Mouse (Mus musculus): ENCODE data around the gene Aplp2. TPM values are rescaled to one million over a fixed set of nuclear protein-coding genes. Genes with fewer than 3 reads are reported as not detected.

Aplp2 gene
- 203 and 204 TPM in 2 replicates for polyA plus RNA-seq (2015; fragmentation: Nextera tagmentation; extraction: Ambion mirVana)

- ATAC-seq = peak; percentile 100
- H3K4me1 ChIP-seq (ENCODE audit: control insufficient read depth, insufficient read depth, low read length) = peaks cover 10% of the 10 kb centered on the region
- no peaks in the 10 kb centered on the region for H3K27me3 ChIP-seq (replicated peaks; ENCODE audit: control insufficient read depth, insufficient read depth, low read length)
- H3K4me3 ChIP-seq (ENCODE audit: low read length) = peak within 1 kb of the TSS; percentile 94
- no peaks in the 10 kb centered on the region for H3K36me3 ChIP-seq (ENCODE audit: control insufficient read depth, insufficient read depth, low read length)
- peak within 1 kb of the TSS; percentile 79 for H3K27ac ChIP-seq (ENCODE audit: low read length)
- peak within 1 kb of the TSS; percentile 90 for H3K4me2 ChIP-seq (ENCODE audit: low read depth, low read length)
- WGBS = under 1% methylated on average over 63 of the region's 63 CpGs
- H3K9me3 ChIP-seq (ENCODE audit: control insufficient read depth, low read length) = no peaks in the 10 kb centered on the region
- H3K9ac ChIP-seq (ENCODE audit: low read depth, low read length) = peak within 1 kb of the TSS; percentile 87
Observed at GRCm38 (mm10) chr9:31211690-31212499, at the start of gene Aplp2. Aplp2 (minus strand) TSS chr9:31211815.

- Histone ChIP-seq H3K9me3 (ENCODE audit: control insufficient read depth, low read length) (no peaks in the 10 kb centered on the region), H3K27ac (ENCODE audit: low read length) (no peak overlapping the region), H3K27me3 (replicated peaks; ENCODE audit: control insufficient read depth, insufficient read depth, low read length) (no peaks in the 10 kb centered on the region), H3K9ac (ENCODE audit: low read depth, low read length) (no peak overlapping the region), H3K4me3 (ENCODE audit: low read length) (no peak overlapping the region), H3K4me1 (ENCODE audit: control insufficient read depth, insufficient read depth, low read length) (no peaks in the 10 kb centered on the region), H3K4me2 (ENCODE audit: low read depth, low read length) (no peak overlapping the region), H3K36me3 (ENCODE audit: control insufficient read depth, insufficient read depth, low read length) (no peaks in the 10 kb centered on the region)
- ATAC-seq = no peak
- 77% methylated on average over 4 of the region's 4 CpGs for WGBS
Observed at GRCm38 (mm10) chr9:31260219-31260618, 48.6 kb upstream of the Aplp2 start.

- Histone ChIP-seq H3K27ac (ENCODE audit: low read length) (no peak overlapping the region), H3K36me3 (ENCODE audit: control insufficient read depth, insufficient read depth, low read length) (no peaks in the 10 kb centered on the region), H3K4me1 (ENCODE audit: control insufficient read depth, insufficient read depth, low read length) (peaks cover 7% of the 10 kb centered on the region), H3K4me3 (ENCODE audit: low read length) (no peak overlapping the region), H3K9ac (ENCODE audit: low read depth, low read length) (no peak overlapping the region), H3K27me3 (replicated peaks; ENCODE audit: control insufficient read depth, insufficient read depth, low read length) (no peaks in the 10 kb centered on the region), H3K4me2 (ENCODE audit: low read depth, low read length) (no peak overlapping the region), H3K9me3 (ENCODE audit: control insufficient read depth, low read length) (no peaks in the 10 kb centered on the region)
- WGBS = 36% methylated on average over 3 of the region's 3 CpGs
- no peak for ATAC-seq
Observed at GRCm38 (mm10) chr9:31258237-31258636, 46.6 kb upstream of the Aplp2 start.

- Histone ChIP-seq H3K4me3 (ENCODE audit: low read length) (no peak overlapping the region), H3K27ac (ENCODE audit: low read length) (no peak overlapping the region), H3K36me3 (ENCODE audit: control insufficient read depth, insufficient read depth, low read length) (no peaks in the 10 kb centered on the region), H3K9me3 (ENCODE audit: control insufficient read depth, low read length) (no peaks in the 10 kb centered on the region), H3K27me3 (replicated peaks; ENCODE audit: control insufficient read depth, insufficient read depth, low read length) (no peaks in the 10 kb centered on the region), H3K4me1 (ENCODE audit: control insufficient read depth, insufficient read depth, low read length) (peaks cover 8% of the 10 kb centered on the region), H3K9ac (ENCODE audit: low read depth, low read length) (no peak overlapping the region), H3K4me2 (ENCODE audit: low read depth, low read length) (no peak overlapping the region)
- whole genome bisulfite sequencing = 85% methylated on average over 7 of the region's 7 CpGs
- no peak for ATAC-seq
Observed at GRCm38 (mm10) chr9:31255953-31256352, 44.3 kb upstream of the Aplp2 start.

DNA sequence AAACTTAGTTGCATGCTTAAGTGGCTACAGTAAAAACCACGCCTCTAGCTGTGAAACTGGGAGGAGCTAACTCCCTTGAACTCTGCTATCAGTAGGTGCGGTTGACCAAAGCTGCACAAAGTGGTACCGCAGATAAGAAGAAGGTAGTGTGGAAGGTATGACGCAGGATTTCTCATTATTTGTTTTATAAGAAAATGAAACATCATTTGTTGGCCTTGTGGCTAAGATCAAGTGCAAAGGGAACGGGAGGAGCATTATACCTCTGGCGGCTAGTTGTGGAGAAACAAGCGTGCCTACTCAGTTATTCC lies 43.0 kb upstream of the Aplp2 start:
- Histone ChIP-seq H3K4me1 (ENCODE audit: control insufficient read depth, insufficient read depth, low read length) (peaks cover 8% of the 10 kb centered on the region), H3K9ac (ENCODE audit: low read depth, low read length) (no peak overlapping the region), H3K27ac (ENCODE audit: low read length) (no peak overlapping the region), H3K36me3 (ENCODE audit: control insufficient read depth, insufficient read depth, low read length) (no peaks in the 10 kb centered on the region), H3K27me3 (replicated peaks; ENCODE audit: control insufficient read depth, insufficient read depth, low read length) (no peaks in the 10 kb centered on the region), H3K4me3 (ENCODE audit: low read length) (no peak overlapping the region), H3K4me2 (ENCODE audit: low read depth, low read length) (no peak overlapping the region), H3K9me3 (ENCODE audit: control insufficient read depth, low read length) (no peaks in the 10 kb centered on the region)
- 69% methylated on average over 7 of the region's 7 CpGs for whole genome bisulfite sequencing
- peak; percentile 72 for ATAC-seq

- H3K9me3 ChIP-seq (ENCODE audit: control insufficient read depth, low read length) = no peaks in the 10 kb centered on the region
- H3K4me2 ChIP-seq (ENCODE audit: low read depth, low read length) = no peak overlapping the region
- no peak overlapping the region for H3K9ac ChIP-seq (ENCODE audit: low read depth, low read length)
- 50% methylated on average over 11 of the region's 11 CpGs for WGBS
- no peaks in the 10 kb centered on the region for H3K36me3 ChIP-seq (ENCODE audit: control insufficient read depth, insufficient read depth, low read length)
- peak; percentile 16 for ATAC-seq
- peaks cover 8% of the 10 kb centered on the region for H3K4me1 ChIP-seq (ENCODE audit: control insufficient read depth, insufficient read depth, low read length)
- no peaks in the 10 kb centered on the region for H3K27me3 ChIP-seq (replicated peaks; ENCODE audit: control insufficient read depth, insufficient read depth, low read length)
- H3K27ac ChIP-seq (ENCODE audit: low read length) = peak overlapping the region; percentile 17; the same call in 1 of the 2 replicates
- no peak overlapping the region for H3K4me3 ChIP-seq (ENCODE audit: low read length)
Observed at GRCm38 (mm10) chr9:31253866-31254696, 42.5 kb upstream of the Aplp2 start.

DNA sequence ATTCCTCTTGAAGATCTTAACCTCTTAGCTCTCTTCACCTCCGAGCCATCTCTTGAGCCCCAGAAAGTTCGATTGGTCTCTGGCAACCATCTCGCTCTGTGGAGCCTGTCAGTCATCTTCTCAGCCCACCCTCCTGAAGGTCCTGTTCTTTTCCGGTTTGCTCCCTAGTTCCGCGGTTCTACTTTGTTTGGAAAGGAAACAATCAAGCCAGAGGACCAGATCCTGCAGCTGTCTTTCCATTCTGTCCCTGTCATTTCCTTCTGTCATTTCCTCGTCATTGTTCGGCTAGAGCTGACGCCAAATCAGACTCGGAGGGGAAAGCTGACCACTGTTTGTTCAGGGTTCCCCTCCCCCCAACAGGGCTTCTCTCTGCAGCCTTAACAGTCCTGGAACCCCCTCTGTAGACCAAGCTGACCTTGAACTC lies 41.7 kb upstream of the Aplp2 start:
- peaks cover 8% of the 10 kb centered on the region for H3K4me1 ChIP-seq (ENCODE audit: control insufficient read depth, insufficient read depth, low read length)
- no peaks in the 10 kb centered on the region for H3K27me3 ChIP-seq (replicated peaks; ENCODE audit: control insufficient read depth, insufficient read depth, low read length)
- H3K4me3 ChIP-seq (ENCODE audit: low read length) = no peak overlapping the region
- peak overlapping the region; percentile 5; the same call in 1 of the 2 replicates for H3K27ac ChIP-seq (ENCODE audit: low read length)
- no peak overlapping the region for H3K9ac ChIP-seq (ENCODE audit: low read depth, low read length)
- ATAC-seq = peak; percentile 43; the same call in 1 of the 2 replicates
- no peaks in the 10 kb centered on the region for H3K36me3 ChIP-seq (ENCODE audit: control insufficient read depth, insufficient read depth, low read length)
- H3K4me2 ChIP-seq (ENCODE audit: low read depth, low read length) = no peak overlapping the region
- WGBS = 39% methylated on average over 10 of the region's 10 CpGs
- H3K9me3 ChIP-seq (ENCODE audit: control insufficient read depth, low read length) = no peaks in the 10 kb centered on the region

DNA sequence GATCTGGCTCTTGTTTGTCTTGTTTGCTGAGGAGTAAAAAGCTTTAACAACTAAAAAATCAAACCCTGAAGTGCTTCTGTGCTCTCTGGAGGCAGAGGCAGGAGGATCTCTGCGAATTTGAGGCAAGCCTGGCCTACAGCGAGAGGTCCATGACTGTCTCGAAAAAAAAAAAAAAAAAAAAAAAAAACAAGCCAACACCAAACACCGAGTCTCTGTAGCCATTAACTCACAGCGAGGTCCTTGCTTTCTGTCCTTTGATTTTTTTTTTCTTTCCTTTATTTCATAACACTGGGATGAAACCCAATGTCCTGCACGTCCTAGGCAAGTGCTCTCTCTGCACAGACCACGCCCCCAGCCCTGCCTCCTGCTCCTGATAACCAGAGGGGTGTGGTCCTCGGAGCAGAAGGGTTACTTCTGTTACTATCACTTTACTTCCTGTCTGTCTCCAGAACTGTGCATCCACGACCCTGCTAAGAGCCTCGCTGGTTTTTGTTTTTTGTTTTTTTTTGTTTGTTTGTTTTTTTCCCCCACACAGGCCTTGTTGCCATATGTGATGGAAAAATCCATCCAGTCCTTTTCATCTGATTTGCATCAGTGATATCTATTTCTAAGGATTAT lies 40.7 kb upstream of the Aplp2 start:
- no peaks in the 10 kb centered on the region for H3K27me3 ChIP-seq (replicated peaks; ENCODE audit: control insufficient read depth, insufficient read depth, low read length)
- WGBS = 69% methylated on average over 10 of the region's 10 CpGs
- H3K27ac ChIP-seq (ENCODE audit: low read length) = no peak overlapping the region
- no peak overlapping the region for H3K4me3 ChIP-seq (ENCODE audit: low read length)
- no peak overlapping the region for H3K9ac ChIP-seq (ENCODE audit: low read depth, low read length)
- H3K4me2 ChIP-seq (ENCODE audit: low read depth, low read length) = no peak overlapping the region
- peaks cover 8% of the 10 kb centered on the region for H3K4me1 ChIP-seq (ENCODE audit: control insufficient read depth, insufficient read depth, low read length)
- no peaks in the 10 kb centered on the region for H3K9me3 ChIP-seq (ENCODE audit: control insufficient read depth, low read length)
- H3K36me3 ChIP-seq (ENCODE audit: control insufficient read depth, insufficient read depth, low read length) = no peaks in the 10 kb centered on the region
- peak; percentile 88 for ATAC-seq

Data from intestine, embryonic 16.5 days (tissue).